Mouse (Mus musculus) mesoderm, embryonic 11.5 days (tissue): ENCODE measurements around the gene Cp.
"Not testable (repeated sequence)": the region's sequence is repeated elsewhere in the genome, so short reads cannot be mapped to it uniquely, and the experiment has no call there.

ENCODE experiments used
- DNase-seq: peaks from one replicate; pipeline ENCODE4 v3.0.0-alpha.2; 2012; ENCODE audit warnings: low read depth, low spot score

Gene Cp

GRCm38 (mm10) chr3:19956885-19957284 is at the start of gene Cp:
Gene Cp, plus strand, starts transcription at chr3:19957054.
- DNase-seq, result peak; percentile 70

- DNase-seq, result no peak
Observed at GRCm38 (mm10) chr3:19948552-19948951, 8.3 kb upstream of the Cp start.

- not testable (repeated sequence) for DNase-seq
Observed at GRCm38 (mm10) chr3:19949401-19949800, 7.5 kb upstream of the Cp start.

- no peak for DNase-seq
Observed at GRCm38 (mm10) chr3:19953425-19953824, 3.4 kb upstream of the Cp start.

- DNase-seq, result peak; percentile 30
Observed at GRCm38 (mm10) chr3:19953865-19954264, 3.0 kb upstream of the Cp start.

- no peak for DNase-seq
Observed at GRCm38 (mm10) chr3:19958031-19958430, 1.2 kb downstream of the Cp start.

- no peak for DNase-seq
Observed at GRCm38 (mm10) chr3:19958983-19959382, 2.1 kb downstream of the Cp start.

GRCm38 (mm10) chr3:19960570-19961114 is 3.8 kb downstream of the Cp start:
- DNase-seq, result no peak

- DNase-seq, result no peak
Observed at GRCm38 (mm10) chr3:19961341-19961740, 4.5 kb downstream of the Cp start.

- no peak for DNase-seq
Observed at GRCm38 (mm10) chr3:19962769-19963513, 6.1 kb downstream of the Cp start.

- DNase-seq, result no peak
Observed at GRCm38 (mm10) chr3:19964625-19965188, 7.9 kb downstream of the Cp start.

GRCm38 (mm10) chr3:19965239-19965638 is 8.4 kb downstream of the Cp start:
- no peak for DNase-seq

- no peak for DNase-seq
Observed at GRCm38 (mm10) chr3:19966072-19966471, 9.2 kb downstream of the Cp start.

- DNase-seq, result peak; percentile 50
Observed at GRCm38 (mm10) chr3:19978474-19978873, 21.6 kb downstream of the Cp start.

GRCm38 (mm10) chr3:19981156-19981555 is 24.3 kb downstream of the Cp start:
- no peak for DNase-seq

GRCm38 (mm10) chr3:19982846-19983245 is 26.0 kb downstream of the Cp start:
- DNase-seq, result no peak

- DNase-seq, result no peak
Observed at GRCm38 (mm10) chr3:19986123-19986522, 29.3 kb downstream of the Cp start.

- no peak for DNase-seq
Observed at GRCm38 (mm10) chr3:19990031-19990430, 33.2 kb downstream of the Cp start.

GRCm38 (mm10) chr3:19992388-19992787 is 35.5 kb downstream of the Cp start:
- DNase-seq, result no peak

GRCm38 (mm10) chr3:19999551-19999950 is 42.7 kb downstream of the Cp start:
- DNase-seq, result no peak

GRCm38 (mm10) chr3:20000806-20001205 is 44.0 kb downstream of the Cp start:
- DNase-seq, result no peak

- DNase-seq, result no peak
Observed at GRCm38 (mm10) chr3:20002786-20003185, 45.9 kb downstream of the Cp start.

GRCm38 (mm10) chr3:20004422-20004821 is 47.6 kb downstream of the Cp start:
- DNase-seq, result no peak
